Mouse (Mus musculus): ENCODE data around the gene Acaca. TPM values are rescaled to one million over a fixed set of nuclear protein-coding genes. Genes with fewer than 3 reads are reported as not detected.
A peak's percentile ranks its signal among the peaks of the same experiment; 100 is the strongest.

Acaca gene
- polyA plus RNA-seq, 1 experiment: 7.9 TPM

GRCm38 (mm10) chr11:84178571-84178970, 49.1 kb downstream of the Acaca start:
- Histone ChIP-seq H3K27me3 (replicated peaks) (no peaks in the 10 kb centered on the region), H3K4me1 (peaks cover 50% of the 10 kb centered on the region), H3K36me3 (replicated peaks; ENCODE audit: low read length) (peaks cover 2% of the 10 kb centered on the region), H3K9me3 (no peaks in the 10 kb centered on the region), H3K4me3 (replicated peaks) (peak overlapping the region; percentile 92)
- no peak for TF ChIP-seq FLI1 (IDR thresholded peaks at IDR 0.05; ENCODE audit: low read length)
- no peak for TF ChIP-seq GATA1 (IDR thresholded peaks at IDR 0.05; ENCODE audit: borderline replicate concordance, low read length)

DNA sequence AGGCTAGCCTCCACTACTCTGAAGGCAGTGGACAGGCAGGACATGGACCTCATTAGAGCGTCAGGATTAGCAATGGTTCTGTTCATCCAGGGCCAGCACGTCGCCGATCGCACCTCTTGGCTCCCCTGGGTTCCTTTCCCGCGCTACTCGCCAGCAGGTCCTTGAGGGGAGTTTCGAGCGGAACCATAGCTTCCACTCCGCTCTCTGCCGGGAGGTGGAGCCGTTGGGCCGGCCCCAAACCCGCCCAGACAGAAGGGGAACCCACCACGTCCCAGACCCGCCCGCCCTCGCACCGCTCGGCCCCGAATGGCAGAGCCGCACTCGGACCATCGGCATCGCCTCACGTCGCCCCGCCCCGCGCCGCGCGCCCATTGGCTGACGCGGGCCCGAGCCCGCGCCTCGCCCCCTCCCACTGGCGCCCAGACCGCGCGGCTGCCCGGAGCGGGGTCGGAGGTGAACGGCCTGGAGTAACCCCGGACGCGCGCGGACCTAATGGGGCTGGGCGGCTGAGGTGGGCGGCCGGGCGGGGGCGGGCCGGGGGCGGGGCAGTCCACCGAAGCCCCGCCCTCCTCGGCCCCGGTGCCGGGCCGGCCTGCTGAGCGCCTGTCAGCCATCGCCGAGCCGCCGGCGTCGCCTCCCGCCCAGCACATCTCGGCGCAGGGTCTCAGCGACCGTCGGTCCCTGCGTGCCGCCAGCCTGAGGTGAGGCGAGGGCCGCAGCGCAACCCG, 49.9 kb downstream of the Acaca start:
- Histone ChIP-seq H3K9me3 (no peaks in the 10 kb centered on the region), H3K4me3 (replicated peaks) (peak overlapping the region; percentile 92), H3K4me1 (peaks cover 51% of the 10 kb centered on the region), H3K27me3 (replicated peaks) (no peaks in the 10 kb centered on the region), H3K36me3 (replicated peaks; ENCODE audit: low read length) (peaks cover 2% of the 10 kb centered on the region)
- TF ChIP-seq FLI1 (IDR thresholded peaks at IDR 0.05; ENCODE audit: low read length) (no peak), GATA1 (IDR thresholded peaks at IDR 0.05; ENCODE audit: borderline replicate concordance, low read length) (no peak)

DNA sequence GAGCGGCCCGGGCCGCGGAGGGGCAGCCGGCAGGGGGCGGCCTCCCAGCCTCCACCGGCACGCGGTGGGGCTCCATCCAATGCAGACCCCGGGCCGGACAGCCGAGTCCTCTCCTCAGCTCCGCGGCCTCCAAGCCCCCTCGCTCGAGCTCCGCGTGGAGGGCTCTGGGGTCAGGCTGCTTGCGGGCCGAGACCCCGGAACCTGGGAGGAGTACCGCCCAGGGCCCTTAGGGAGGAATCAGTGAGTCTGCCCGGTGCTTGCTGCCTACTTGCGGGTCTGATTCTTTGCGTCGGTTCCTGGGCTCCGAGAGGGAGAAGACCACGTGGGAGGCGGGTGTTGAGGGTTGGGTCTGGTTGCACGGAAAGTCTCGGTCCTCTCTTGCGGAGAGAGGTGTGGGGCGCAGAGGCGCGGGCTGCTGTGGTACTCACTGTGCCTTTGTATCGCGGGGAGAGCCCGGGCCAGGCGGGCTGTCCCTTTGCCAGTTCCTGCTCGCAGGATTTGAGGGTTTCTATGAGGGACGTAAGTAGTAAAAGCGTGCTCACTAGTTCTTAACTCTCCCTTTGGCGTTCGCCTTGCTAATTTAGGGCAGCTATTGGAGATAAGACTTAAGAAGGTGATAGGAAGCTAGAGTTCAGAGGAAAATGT, 50.6 kb downstream of the Acaca start:
- Histone ChIP-seq H3K36me3 (replicated peaks; ENCODE audit: low read length) (peaks cover 2% of the 10 kb centered on the region), H3K27me3 (replicated peaks) (no peaks in the 10 kb centered on the region), H3K9me3 (no peaks in the 10 kb centered on the region), H3K4me3 (replicated peaks) (peak overlapping the region; percentile 92), H3K4me1 (peaks cover 54% of the 10 kb centered on the region)
- no peak for TF ChIP-seq FLI1 (IDR thresholded peaks at IDR 0.05; ENCODE audit: low read length)
- no peak for TF ChIP-seq GATA1 (IDR thresholded peaks at IDR 0.05; ENCODE audit: borderline replicate concordance, low read length)

- Histone ChIP-seq H3K4me1 (peaks cover 57% of the 10 kb centered on the region), H3K36me3 (replicated peaks; ENCODE audit: low read length) (peaks cover 2% of the 10 kb centered on the region), H3K9me3 (no peaks in the 10 kb centered on the region), H3K27me3 (replicated peaks) (no peaks in the 10 kb centered on the region), H3K4me3 (replicated peaks) (peak overlapping the region; percentile 92)
- TF ChIP-seq FLI1 (IDR thresholded peaks at IDR 0.05; ENCODE audit: low read length) (no peak), GATA1 (IDR thresholded peaks at IDR 0.05; ENCODE audit: borderline replicate concordance, low read length) (no peak)
Measured at GRCm38 (mm10) chr11:84181286-84181685, 51.8 kb downstream of the Acaca start.

DNA sequence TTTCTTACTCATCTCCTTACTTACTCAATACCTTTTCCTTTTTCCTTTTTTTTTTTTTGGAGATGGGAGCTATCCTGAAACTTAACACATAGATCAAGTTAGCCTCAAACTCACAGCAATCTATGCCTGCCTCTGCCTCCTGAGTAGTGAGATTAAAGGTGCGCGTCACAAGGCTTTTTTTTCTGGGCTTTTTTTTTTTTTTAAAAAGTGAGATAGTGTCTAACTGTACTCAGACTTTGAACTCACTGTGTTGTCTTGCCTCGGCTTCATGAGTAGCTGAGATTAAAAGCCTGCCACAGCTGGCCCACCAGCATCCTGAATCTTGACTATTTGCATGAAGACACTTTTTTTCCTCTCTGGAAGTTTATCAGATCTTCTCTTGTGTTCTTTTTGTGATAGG, 59.1 kb downstream of the Acaca start:
- no peaks in the 10 kb centered on the region for H3K27me3 ChIP-seq (replicated peaks)
- TF ChIP-seq GATA1 (IDR thresholded peaks at IDR 0.05; ENCODE audit: borderline replicate concordance, low read length): no peak
- no peak for TF ChIP-seq FLI1 (IDR thresholded peaks at IDR 0.05; ENCODE audit: low read length)
- H3K4me1 ChIP-seq: peaks cover 27% of the 10 kb centered on the region
- no peaks in the 10 kb centered on the region for H3K9me3 ChIP-seq
- H3K36me3 ChIP-seq (replicated peaks; ENCODE audit: low read length): peaks cover 5% of the 10 kb centered on the region
- H3K4me3 ChIP-seq (replicated peaks): no peak overlapping the region

- Histone ChIP-seq H3K4me3 (replicated peaks) (no peak overlapping the region), H3K27me3 (replicated peaks) (no peaks in the 10 kb centered on the region), H3K4me1 (peaks cover 11% of the 10 kb centered on the region), H3K9me3 (no peaks in the 10 kb centered on the region), H3K36me3 (replicated peaks; ENCODE audit: low read length) (peaks cover 13% of the 10 kb centered on the region)
- TF ChIP-seq GATA1 (IDR thresholded peaks at IDR 0.05; ENCODE audit: borderline replicate concordance, low read length): no peak
- TF ChIP-seq FLI1 (IDR thresholded peaks at IDR 0.05; ENCODE audit: low read length): no peak
Measured at GRCm38 (mm10) chr11:84190581-84191233, 61.2 kb downstream of the Acaca start.

DNA sequence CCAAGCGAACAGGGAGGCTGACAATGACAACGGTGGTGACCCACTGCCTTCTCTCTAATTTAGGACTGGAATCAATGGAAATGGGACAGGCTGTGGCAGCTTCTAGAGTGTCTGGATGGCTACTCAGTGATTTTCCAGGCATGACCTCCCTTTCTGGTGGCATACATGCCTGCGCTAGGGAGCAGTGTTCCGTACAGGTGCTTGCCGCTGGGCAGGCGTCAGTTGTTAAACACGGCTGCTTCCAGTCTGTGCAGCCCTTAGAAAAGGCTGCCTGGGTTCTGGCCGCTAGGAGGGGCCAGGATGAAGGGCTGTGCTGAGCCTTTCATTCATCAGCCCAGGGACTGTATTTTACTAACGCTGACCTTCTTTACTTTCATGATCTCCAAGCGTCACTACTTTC, 63.8 kb downstream of the Acaca start:
- H3K36me3 ChIP-seq (replicated peaks; ENCODE audit: low read length): peaks cover 34% of the 10 kb centered on the region
- H3K27me3 ChIP-seq (replicated peaks): no peaks in the 10 kb centered on the region
- H3K4me1 ChIP-seq: peaks cover 12% of the 10 kb centered on the region
- H3K4me3 ChIP-seq (replicated peaks): no peak overlapping the region
- no peak for TF ChIP-seq GATA1 (IDR thresholded peaks at IDR 0.05; ENCODE audit: borderline replicate concordance, low read length)
- TF ChIP-seq FLI1 (IDR thresholded peaks at IDR 0.05; ENCODE audit: low read length): no peak
- no peaks in the 10 kb centered on the region for H3K9me3 ChIP-seq

- no peaks in the 10 kb centered on the region for H3K27me3 ChIP-seq (replicated peaks)
- no peaks in the 10 kb centered on the region for H3K9me3 ChIP-seq
- H3K4me1 ChIP-seq: peaks cover 12% of the 10 kb centered on the region
- peaks cover 38% of the 10 kb centered on the region for H3K36me3 ChIP-seq (replicated peaks; ENCODE audit: low read length)
- TF ChIP-seq FLI1 (IDR thresholded peaks at IDR 0.05; ENCODE audit: low read length) (no peak), GATA1 (IDR thresholded peaks at IDR 0.05; ENCODE audit: borderline replicate concordance, low read length) (no peak)
- H3K4me3 ChIP-seq (replicated peaks): no peak overlapping the region
Measured at GRCm38 (mm10) chr11:84194751-84195150, 65.3 kb downstream of the Acaca start.

GRCm38 (mm10) chr11:84197607-84198402, 68.3 kb downstream of the Acaca start:
- Histone ChIP-seq H3K36me3 (replicated peaks; ENCODE audit: low read length) (peaks cover 42% of the 10 kb centered on the region), H3K9me3 (no peaks in the 10 kb centered on the region), H3K27me3 (replicated peaks) (no peaks in the 10 kb centered on the region), H3K4me3 (replicated peaks) (no peak overlapping the region), H3K4me1 (peaks cover 7% of the 10 kb centered on the region)
- TF ChIP-seq FLI1 (IDR thresholded peaks at IDR 0.05; ENCODE audit: low read length) (no peak), GATA1 (IDR thresholded peaks at IDR 0.05; ENCODE audit: borderline replicate concordance, low read length) (no peak)
